Mouse (Mus musculus): ENCODE data around the gene Nfatc2.

Gene Nfatc2

GRCm38 (mm10) chr2:168503735-168504134, 97.7 kb downstream of the Nfatc2 start:
- in situ Hi-C loops (cut with MboI, MseI): no loop called here

GRCm38 (mm10) chr2:168500750-168501149, 100.7 kb downstream of the Nfatc2 start:
- in situ Hi-C loops (cut with MboI, MseI): no loop called here

- in situ Hi-C loops (cut with MboI, MseI): no loop called here
Measured at GRCm38 (mm10) chr2:168500244-168500643, 101.2 kb downstream of the Nfatc2 start.

- in situ Hi-C loops (cut with MboI, MseI): no loop called here
Measured at GRCm38 (mm10) chr2:168491791-168492190, 109.7 kb downstream of the Nfatc2 start.

GRCm38 (mm10) chr2:168489953-168490352, 111.5 kb downstream of the Nfatc2 start:
- in situ Hi-C loops (cut with MboI, MseI): loop anchor here (5.0 kb wide), 1 partner anchor 72 kb away; no protein-coding TSS in a partner anchor

GRCm38 (mm10) chr2:168488158-168488925, 113.1 kb downstream of the Nfatc2 start:
- in situ Hi-C loops (cut with MboI, MseI): loop anchor here (5.0 kb wide), 1 partner anchor 74 kb away; no protein-coding TSS in a partner anchor

- in situ Hi-C loops (cut with MboI, MseI): no loop called here
Measured at GRCm38 (mm10) chr2:168481121-168481520, 120.3 kb downstream of the Nfatc2 start.

- in situ Hi-C loops (cut with MboI, MseI): no loop called here
Measured at GRCm38 (mm10) chr2:168480692-168481091, 120.8 kb downstream of the Nfatc2 start.

- in situ Hi-C loops (cut with MboI, MseI): loop anchor here (5.0 kb wide), 1 partner anchor 42 kb away; no protein-coding TSS in a partner anchor
Measured at GRCm38 (mm10) chr2:168479930-168480329, 121.5 kb downstream of the Nfatc2 start.

GRCm38 (mm10) chr2:168478431-168478830, 123.0 kb downstream of the Nfatc2 start:
- in situ Hi-C loops (cut with MboI, MseI): loop anchor here (5.0 kb wide), 1 partner anchor 44 kb away; no protein-coding TSS in a partner anchor

- in situ Hi-C loops (cut with MboI, MseI): no loop called here
Measured at GRCm38 (mm10) chr2:168473496-168473895, 128.0 kb downstream of the Nfatc2 start.

- in situ Hi-C loops (cut with MboI, MseI): no loop called here
Measured at GRCm38 (mm10) chr2:168472899-168473298, 128.6 kb downstream of the Nfatc2 start.

- in situ Hi-C loops (cut with MboI, MseI): loop anchor here (5.0 kb wide), 1 partner anchor 158 kb away; no protein-coding TSS in a partner anchor
Measured at GRCm38 (mm10) chr2:168469032-168469431, 132.4 kb downstream of the Nfatc2 start.

GRCm38 (mm10) chr2:168467166-168467565, 134.3 kb downstream of the Nfatc2 start:
- in situ Hi-C loops (cut with MboI, MseI): loop anchor here (5.0 kb wide), 1 partner anchor 160 kb away; no protein-coding TSS in a partner anchor

GRCm38 (mm10) chr2:168466066-168466465, 135.4 kb downstream of the Nfatc2 start:
- in situ Hi-C loops (cut with MboI, MseI): loop anchor here (5.0 kb wide), 1 partner anchor 161 kb away; no protein-coding TSS in a partner anchor

GRCm38 (mm10) chr2:168465646-168466045, 135.8 kb downstream of the Nfatc2 start:
- in situ Hi-C loops (cut with MboI, MseI): loop anchor here (5.0 kb wide), 1 partner anchor 162 kb away; no protein-coding TSS in a partner anchor

GRCm38 (mm10) chr2:168461865-168462264, 139.6 kb downstream of the Nfatc2 start:
- in situ Hi-C loops (cut with MboI, MseI): no loop called here

GRCm38 (mm10) chr2:168459627-168460026, 141.8 kb downstream of the Nfatc2 start:
- in situ Hi-C loops (cut with MboI, MseI): no loop called here

- in situ Hi-C loops (cut with MboI, MseI): no loop called here
Measured at GRCm38 (mm10) chr2:168458583-168458982, 142.9 kb downstream of the Nfatc2 start.

GRCm38 (mm10) chr2:168451714-168452708, 149.4 kb downstream of the Nfatc2 start:
- in situ Hi-C loops (cut with MboI, MseI): no loop called here

GRCm38 (mm10) chr2:168450977-168451376, 150.5 kb downstream of the Nfatc2 start:
- in situ Hi-C loops (cut with MboI, MseI): no loop called here

- in situ Hi-C loops (cut with MboI, MseI): no loop called here
Measured at GRCm38 (mm10) chr2:168448054-168448453, 153.4 kb downstream of the Nfatc2 start.

Data from regulatory T cell (primary cell).